Comparison of ENCODE assay signal across 8 mouse cellular contexts in genomic region chr3:52342801-52343200, GRCm38 (mm10).
DNase-seq lines count a peak whose midpoint lies in the region; ATAC-seq lines count a peak whose summit lies in the region.
"Had no signal": no experiment of that assay in that cellular context is flagged by ENCODE, and none has a peak within 500 bp of the region (broad histone marks: within the 10 kb centered on the region; RNA-seq: fewer than 3 reads in every experiment).

No protein-coding gene starts in this region.

- H3K4me3 ChIP-seq in midbrain, embryonic 14.5 days (replicated peaks; ENCODE audit: low read depth, low read length): no peak overlapping the region
- H3K4me3 ChIP-seq: heart, embryonic 13.5 days had no signal

- peak; percentile 34 to 59 for DNase-seq in layer of hippocampus, adult 8-10 months (ENCODE audit: low spot score in 2 of 2)
- DNase-seq in layer of hippocampus, postnatal 10 days (ENCODE audit: low spot score in 2 of 2): no peak
- DNase-seq in adrenal gland, postnatal 14 days: peak; percentile 36
- DNase-seq in cerebellum, adult 11-12 months: peak; percentile 75
- DNase-seq in midbrain, embryonic 14.5 days: peak; percentile 47
- no peak for DNase-seq in urinary bladder, postnatal 25 days (ENCODE audit: low spot score)
- DNase-seq in spleen, adult 18-20 months: no peak

- no peak for ATAC-seq in midbrain, embryonic 14.5 days (ENCODE audit: low FRiP score, low TSS enrichment)

- no peak overlapping the region for H3K9ac ChIP-seq in midbrain, embryonic 14.5 days (replicated peaks; ENCODE audit: low read length)
- H3K9ac ChIP-seq: heart, embryonic 13.5 days had no signal

- no peaks in the 10 kb centered on the region for H3K4me1 ChIP-seq in midbrain, embryonic 14.5 days (ENCODE audit: control insufficient read depth, insufficient read depth, low read length)

- no peaks in the 10 kb centered on the region for H3K9me3 ChIP-seq in midbrain, embryonic 14.5 days (ENCODE audit: control insufficient read depth, low read length)
- H3K9me3 ChIP-seq: heart, embryonic 13.5 days had no signal

- WGBS in midbrain, embryonic 14.5 days: 8% methylated on average over 3 of the region's 3 CpGs

- no peak overlapping the region for H3K27ac ChIP-seq in midbrain, embryonic 14.5 days (replicated peaks; ENCODE audit: low read depth, low read length)
- H3K27ac ChIP-seq: heart, embryonic 13.5 days had no signal

- H3K36me3 ChIP-seq in midbrain, embryonic 14.5 days (ENCODE audit: control insufficient read depth, insufficient read depth, low read length): no peaks in the 10 kb centered on the region

- no peak overlapping the region for H3K4me2 ChIP-seq in midbrain, embryonic 14.5 days (ENCODE audit: low read length)
- H3K4me2 ChIP-seq: heart, embryonic 13.5 days had no signal

- H3K27me3 ChIP-seq in midbrain, embryonic 14.5 days (ENCODE audit: control insufficient read depth, insufficient read depth, low read length): no peaks in the 10 kb centered on the region
- H3K27me3 ChIP-seq: heart, embryonic 13.5 days had no signal

Comparison
In these comparisons a context has a peak if more than half of its experiments do, and no peak if none do; other contexts are left out.
1. DNase-seq: peak in layer of hippocampus, adult 8-10 months (2 of 2), adrenal gland, postnatal 14 days (single experiment), cerebellum, adult 11-12 months (single experiment) and midbrain, embryonic 14.5 days (single experiment); none in layer of hippocampus, postnatal 10 days (0 of 2), urinary bladder, postnatal 25 days (single experiment) and spleen, adult 18-20 months (0 of 2).